Mouse (Mus musculus) lung, postnatal 0 days (tissue): ENCODE data around the gene Zbtb16.

Source experiments
- CTCF ChIP-seq: IDR thresholded peaks from 2 replicates; pipeline ENCODE4 v1.5.1; 2016; ENCODE audit warnings: antibody characterized with exemption, mild to moderate bottlenecking
- EP300 ChIP-seq: IDR thresholded peaks from 2 replicates; pipeline ENCODE4 v1.6.1; 2016; ENCODE audit warnings: antibody characterized with exemption, mild to moderate bottlenecking, control low read depth

GRCm38 (mm10) chr9:48697470-48697815, 138.6 kb downstream of the Zbtb16 start:
- TF ChIP-seq CTCF (no peak), EP300 (no peak)
